Mouse (Mus musculus): ENCODE data around the gene Tmed4.

DNA sequence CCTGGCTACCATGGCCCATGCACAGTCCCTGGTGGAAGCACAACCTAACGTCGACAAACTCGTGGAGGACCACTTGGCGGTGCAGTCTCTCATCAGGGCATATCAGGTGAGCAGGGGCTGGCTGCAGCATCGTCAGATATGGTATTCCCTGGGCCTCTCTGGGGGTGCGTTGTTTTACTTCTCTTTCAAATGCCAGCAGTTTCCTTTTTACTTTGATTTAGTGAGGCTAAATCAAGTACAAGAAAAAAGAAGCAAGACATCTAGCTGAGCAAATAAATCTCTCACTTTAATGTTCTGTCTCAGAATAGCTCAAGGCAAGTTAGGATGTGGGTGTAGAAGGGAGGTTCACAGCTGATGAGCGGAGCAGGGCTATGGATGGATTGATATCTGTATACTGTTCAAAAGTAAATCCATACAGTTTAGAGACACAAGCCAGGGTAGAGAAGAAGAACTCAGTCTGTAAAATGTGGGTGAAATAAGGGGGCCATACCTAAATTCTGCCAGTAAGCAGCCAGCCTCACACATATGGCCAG lies 39.3 kb upstream of the Tmed4 start:
- TF ChIP-seq POLR2A (IDR thresholded peaks at IDR 0.05; ENCODE audit: insufficient read length, low read depth) (no peak), MYOG (IDR thresholded peaks at IDR 0.05; ENCODE audit: control insufficient read depth in 1 of 3, insufficient read depth in 1 of 3, insufficient read length in 2 of 3, low read depth in 2 of 3) (no peak), MAX (IDR thresholded peaks at IDR 0.05; ENCODE audit: low read depth) (no peak), E2F4 (IDR thresholded peaks at IDR 0.05; ENCODE audit: insufficient read depth) (no peak), POLR2AphosphoS2 (IDR thresholded peaks at IDR 0.05; ENCODE audit: insufficient read length, low read depth) (no peak), CEBPB (IDR thresholded peaks at IDR 0.05; ENCODE audit: insufficient read depth, poor library complexity, severe bottlenecking) (no peak), MYOD1 (IDR thresholded peaks at IDR 0.05; ENCODE audit: control insufficient read depth in 1 of 3, insufficient read length in 2 of 3, low read depth in 2 of 3) (no peak), TCF12 (IDR thresholded peaks at IDR 0.05; ENCODE audit: insufficient read depth, poor library complexity, severe bottlenecking) (no peak), SRF (IDR thresholded peaks at IDR 0.05; ENCODE audit: control insufficient read depth, insufficient read length, low read depth) (no peak), USF1 (IDR thresholded peaks at IDR 0.05; ENCODE audit: low read depth) (no peak)

All from myocyte (in vitro differentiated cells).